Mouse (Mus musculus) urinary bladder, postnatal 25 days (tissue): ENCODE data around the gene Nr2e1.

Experiments used
- DNase-seq: peaks from one replicate; pipeline ENCODE4 v3.0.0; 2022; ENCODE audit warnings: low spot score

Gene Nr2e1

DNA sequence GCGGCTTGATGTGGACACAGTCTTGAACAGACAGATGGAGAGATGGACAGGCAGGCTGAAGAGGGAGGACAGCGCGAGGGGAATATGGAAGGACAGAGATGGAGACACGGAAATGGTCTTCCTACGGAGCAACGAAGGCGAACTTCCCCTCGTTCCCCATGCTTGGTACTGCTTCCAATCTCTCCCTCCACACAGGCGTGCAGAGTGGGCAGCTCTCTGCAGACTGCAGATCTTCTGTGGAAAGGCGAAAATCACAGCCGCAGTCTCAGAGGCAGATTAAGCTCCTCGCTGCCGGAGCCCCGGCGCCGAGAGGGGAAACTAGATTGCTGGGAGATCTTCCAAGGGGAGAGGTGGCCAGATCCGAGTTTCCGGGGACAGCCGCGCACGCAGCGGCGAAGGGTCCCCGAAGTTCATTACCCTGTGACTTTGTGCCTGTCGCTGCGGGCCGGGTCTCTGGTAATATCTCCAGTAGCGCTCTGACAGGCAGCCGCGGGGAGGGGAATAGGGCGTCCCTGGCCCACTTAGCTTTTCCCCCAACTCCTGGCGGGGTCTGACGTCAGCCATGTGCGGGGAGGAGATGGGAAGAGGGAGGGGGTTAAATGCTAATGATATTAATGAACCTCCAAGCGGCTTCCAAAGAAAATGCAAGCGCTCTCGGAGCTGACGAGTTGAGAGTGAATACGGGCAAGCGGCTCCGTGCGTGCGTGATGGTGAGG lies at the start of gene Nr2e1, which contains the start of gene Ostm1:
Nr2e1 (minus strand) TSS at position 476 of the 716 bp plus-strand sequence.
Ostm1 (plus strand) TSS at position 666 of the 716 bp plus-strand sequence.
- DNase-seq = peak; percentile 11

DNA sequence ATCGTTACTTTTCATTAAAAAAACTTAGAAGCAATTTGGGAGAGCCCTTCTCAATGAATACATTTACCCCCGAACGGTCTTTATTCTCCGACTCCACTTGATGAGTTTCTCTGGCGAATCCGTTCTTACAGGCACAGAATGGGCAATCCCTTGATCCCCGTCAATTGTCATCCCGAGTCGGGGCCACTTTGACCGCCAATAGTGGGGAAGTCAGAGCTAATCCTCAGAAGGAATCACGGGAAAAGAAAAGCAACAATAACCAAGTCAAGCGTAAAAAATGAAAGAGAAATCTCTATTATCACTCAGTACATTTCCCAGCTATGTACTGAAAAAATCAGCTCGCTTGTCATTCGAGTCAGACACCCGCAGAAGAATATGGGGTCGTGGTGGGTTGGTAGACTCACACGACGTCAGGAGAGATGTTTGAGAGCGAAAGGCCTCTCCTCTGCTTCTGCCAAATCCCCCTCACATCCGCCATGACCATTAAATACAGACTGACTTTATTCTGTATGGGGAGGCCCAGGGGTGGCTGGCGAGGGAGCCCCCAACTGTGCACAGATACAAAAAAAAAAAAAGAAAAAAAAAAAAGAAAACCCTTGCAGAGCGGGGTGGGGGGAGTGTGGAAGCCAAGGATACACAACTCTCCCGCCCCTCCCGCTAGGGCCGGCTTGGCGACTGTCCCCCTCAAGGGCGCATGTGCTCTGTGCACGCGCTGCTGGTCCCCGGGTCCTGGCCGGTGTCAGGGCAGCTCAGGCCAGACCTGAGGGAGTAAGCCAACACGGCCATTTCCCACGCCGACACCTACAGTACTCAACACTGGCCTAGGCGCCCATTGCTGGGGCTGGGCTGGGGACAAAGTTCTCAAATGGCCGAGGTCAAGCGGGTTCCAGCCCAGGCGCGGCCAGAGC lies 49.3 kb upstream of the Nr2e1 start:
- DNase-seq = no peak

- no peak for DNase-seq
Observed at GRCm38 (mm10) chr10:42631754-42632452, 48.5 kb upstream of the Nr2e1 start.

- no peak for DNase-seq
Observed at GRCm38 (mm10) chr10:42630596-42631355, 47.3 kb upstream of the Nr2e1 start.

DNA sequence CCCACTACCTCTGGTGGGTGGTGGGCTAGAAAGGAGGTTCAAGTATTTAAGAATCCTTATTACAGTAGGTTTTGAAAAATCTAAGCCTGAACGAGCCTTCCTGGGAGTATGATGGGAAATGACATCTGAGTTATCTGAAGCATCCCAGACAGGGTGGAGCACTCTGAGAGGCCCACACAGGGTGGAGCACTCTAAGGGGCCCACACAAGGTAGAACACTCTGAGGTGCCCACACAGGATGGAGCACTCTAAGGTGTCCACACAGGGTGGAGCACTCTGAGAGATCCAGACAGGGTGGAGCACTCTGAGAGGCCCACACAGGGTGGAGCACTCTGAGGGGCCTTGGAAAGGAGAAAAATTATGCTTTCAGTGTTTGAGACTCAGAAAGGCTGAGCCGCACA lies 42.5 kb upstream of the Nr2e1 start:
- DNase-seq = no peak

DNA sequence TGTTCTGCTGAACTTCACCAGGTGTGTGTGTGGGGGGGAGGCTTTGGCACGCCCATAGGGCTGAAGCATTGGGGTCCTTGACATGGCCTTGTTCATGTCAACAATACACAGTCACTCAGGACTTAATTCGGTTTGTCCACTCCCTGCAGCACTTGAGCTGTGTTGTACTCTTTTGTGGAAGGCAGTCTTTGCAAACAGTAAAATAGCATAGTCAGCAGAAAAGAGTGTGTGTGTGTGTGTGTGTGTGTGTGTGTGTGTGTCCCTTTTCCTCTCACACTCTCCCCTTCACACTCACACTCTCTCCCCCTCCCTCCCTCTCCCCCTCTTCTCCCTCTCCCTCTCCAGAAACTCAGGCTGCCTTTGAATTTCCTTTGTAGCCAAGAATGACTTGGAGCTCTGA lies 34.9 kb upstream of the Nr2e1 start:
- no peak for DNase-seq

DNA sequence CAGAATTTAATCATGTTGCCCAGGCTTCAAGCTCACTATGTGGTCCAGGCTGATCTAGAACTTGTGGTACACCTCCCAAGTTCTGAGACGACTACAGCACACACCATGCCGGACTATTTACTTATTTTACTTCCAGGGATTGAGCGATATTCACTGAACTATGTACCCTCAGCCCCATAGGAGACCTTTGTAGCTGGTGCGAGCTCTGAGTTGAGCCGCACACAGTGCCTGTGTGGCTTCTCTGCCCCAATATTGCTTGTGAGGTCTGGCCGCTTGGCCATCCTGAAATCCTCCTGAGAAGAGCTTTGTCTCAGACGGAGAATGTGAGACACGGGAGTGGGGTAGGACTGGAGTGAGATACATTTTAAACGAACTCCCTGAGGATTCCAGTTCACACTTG lies 31.3 kb upstream of the Nr2e1 start:
- DNase-seq = no peak

DNA sequence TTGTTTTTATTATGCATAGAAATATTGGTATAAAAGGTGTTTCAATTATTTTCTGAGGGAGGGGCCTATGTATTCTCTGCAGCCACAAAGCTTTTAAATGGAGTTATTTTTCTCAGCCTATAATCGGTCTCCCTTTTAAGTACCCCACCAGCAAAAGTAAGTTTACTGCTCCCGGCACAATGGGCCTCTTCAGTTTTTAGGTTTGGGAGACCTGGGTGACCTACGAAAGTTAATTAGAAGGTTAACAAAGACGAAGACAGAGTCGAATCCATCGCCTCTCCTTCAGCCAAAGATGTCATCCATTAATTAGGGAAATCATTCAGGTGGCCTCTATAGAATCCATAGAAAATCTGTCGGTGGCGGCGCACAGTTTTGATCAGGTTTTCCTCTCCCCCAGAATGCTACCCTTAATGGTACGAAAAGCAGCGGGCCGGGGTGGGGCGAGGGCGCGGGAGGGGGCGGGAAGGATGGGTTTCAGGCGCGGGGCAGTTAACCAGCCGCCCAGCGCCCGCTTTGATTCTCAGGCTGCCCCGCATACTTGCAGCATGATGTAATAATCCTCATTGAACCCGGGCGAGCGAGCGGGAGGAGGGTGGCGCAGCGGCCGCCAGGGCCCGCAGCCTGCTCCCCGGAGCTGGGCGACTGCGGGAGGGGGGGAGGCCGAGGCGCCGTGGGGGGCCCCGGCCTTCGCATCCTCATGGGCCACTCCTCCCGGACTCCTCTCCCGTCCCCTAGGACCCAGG lies 30.4 kb upstream of the Nr2e1 start:
- DNase-seq = no peak

DNA sequence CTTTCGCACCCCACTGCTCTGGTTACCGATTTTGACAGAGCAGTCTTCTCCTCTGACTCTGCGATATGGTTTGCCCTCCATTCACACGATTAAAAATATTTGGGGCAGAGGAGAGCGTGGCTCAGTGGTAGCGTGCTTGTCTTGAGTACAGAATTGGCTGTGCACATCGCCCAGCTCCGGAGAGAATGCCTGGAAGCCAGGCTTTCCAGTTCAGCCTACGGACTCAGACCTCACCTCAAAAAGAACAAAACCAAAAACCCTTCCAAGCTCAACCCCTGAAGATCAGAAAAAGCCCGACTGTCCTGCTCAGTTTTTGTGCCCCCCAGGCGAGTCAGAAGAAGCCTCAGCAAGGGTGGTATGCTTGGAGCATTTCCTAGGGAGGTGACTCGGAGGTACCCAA lies 29.6 kb upstream of the Nr2e1 start:
- no peak for DNase-seq

- no peak for DNase-seq
Observed at GRCm38 (mm10) chr10:42606757-42607156, 23.3 kb upstream of the Nr2e1 start.

- no peak for DNase-seq
Observed at GRCm38 (mm10) chr10:42604874-42605273, 21.4 kb upstream of the Nr2e1 start.

DNA sequence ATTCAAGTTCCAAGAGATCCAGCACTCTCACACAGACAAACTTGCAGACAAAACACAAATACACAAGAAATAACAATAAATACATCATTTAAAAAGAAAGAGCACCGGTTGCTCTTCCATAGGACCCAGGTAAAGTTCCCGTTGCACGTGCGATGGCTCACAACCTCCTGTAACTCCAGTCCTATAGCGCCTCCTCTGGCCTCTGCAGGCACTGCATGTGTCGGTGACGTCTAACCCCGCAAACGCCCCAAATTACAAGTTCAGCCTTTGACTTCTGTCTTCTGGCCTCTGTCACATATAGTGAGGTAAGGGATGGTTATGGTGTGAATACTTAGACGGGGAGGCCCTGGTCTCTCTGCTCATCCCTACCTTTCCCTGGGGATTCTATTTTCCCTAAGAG lies 18.1 kb upstream of the Nr2e1 start:
- DNase-seq = no peak

GRCm38 (mm10) chr10:42598615-42599014 lies 15.2 kb upstream of the Nr2e1 start:
- no peak for DNase-seq

GRCm38 (mm10) chr10:42593201-42593600 lies 9.8 kb upstream of the Nr2e1 start:
- DNase-seq = no peak

DNA sequence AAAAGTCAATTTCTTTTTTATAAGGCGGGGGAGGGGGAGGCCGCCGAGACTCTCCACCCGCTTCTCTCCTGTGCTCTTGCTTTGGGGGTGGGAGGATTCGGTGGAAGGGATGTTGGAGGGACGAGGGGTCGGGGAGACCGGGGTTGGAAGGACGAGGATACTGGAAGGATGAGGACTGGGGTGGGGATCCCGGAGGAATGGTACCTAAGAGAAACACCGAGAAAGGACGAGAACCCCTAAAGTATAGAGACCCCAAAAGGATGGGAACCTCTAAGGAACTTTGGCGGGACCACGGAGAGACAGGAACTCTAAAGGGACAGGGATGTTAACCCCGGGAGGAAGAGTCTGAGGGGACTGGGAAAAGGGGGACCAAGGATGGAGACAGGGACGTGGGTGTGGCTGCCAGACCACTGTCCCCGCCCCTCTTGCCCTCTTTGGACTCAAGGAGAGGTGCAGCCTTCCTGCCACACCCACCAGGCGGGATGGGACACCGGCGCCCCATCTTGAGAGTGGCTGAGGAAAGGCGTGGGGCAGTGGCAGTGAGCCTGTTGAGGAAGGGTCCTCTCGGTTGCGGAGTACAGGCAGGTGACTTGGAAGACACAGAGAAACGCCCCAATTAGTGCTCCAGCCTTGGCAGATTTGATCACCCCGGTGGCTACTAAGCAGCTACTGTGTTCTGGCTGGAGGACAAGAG lies 8.7 kb upstream of the Nr2e1 start:
- no peak for DNase-seq

DNA sequence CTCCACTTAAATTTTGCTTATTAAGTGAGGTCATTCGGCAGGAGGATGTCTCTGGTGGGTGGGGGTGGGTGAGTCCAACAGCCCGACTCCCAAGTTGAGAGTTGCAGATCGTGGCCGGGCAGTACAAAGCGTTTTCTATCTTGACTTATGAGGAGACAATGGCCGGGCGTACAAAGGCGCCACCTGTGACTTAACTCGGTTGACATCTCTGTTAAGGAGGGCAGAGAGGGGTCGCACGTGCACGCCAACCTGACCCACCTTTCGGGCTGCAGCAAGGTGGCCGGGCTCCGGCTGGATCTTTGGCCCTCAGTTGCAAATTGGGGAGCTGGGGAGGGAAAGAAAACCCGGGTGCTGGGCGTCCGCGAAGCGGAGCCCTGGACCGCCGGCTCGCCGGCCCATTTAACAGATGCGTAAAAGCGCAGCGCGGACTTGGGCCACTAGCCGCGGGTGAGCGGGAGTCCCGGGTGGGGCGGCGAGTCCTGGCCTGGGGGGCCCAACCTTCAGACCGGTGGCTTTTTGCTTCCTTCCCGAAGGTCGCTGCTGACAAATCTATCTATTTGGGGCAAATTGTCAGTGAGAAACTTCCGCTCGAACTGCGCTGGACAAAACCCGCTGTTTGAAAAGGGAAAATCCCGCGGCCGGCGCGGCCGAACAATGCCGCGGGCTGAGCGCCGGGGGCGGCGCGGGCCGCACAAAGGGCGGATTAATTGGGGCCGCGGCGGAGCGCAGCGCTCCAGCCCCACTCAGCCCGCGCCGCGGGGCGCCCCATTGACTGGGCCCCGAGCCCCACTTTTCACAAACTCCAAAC lies 8.0 kb upstream of the Nr2e1 start:
- DNase-seq = no peak

DNA sequence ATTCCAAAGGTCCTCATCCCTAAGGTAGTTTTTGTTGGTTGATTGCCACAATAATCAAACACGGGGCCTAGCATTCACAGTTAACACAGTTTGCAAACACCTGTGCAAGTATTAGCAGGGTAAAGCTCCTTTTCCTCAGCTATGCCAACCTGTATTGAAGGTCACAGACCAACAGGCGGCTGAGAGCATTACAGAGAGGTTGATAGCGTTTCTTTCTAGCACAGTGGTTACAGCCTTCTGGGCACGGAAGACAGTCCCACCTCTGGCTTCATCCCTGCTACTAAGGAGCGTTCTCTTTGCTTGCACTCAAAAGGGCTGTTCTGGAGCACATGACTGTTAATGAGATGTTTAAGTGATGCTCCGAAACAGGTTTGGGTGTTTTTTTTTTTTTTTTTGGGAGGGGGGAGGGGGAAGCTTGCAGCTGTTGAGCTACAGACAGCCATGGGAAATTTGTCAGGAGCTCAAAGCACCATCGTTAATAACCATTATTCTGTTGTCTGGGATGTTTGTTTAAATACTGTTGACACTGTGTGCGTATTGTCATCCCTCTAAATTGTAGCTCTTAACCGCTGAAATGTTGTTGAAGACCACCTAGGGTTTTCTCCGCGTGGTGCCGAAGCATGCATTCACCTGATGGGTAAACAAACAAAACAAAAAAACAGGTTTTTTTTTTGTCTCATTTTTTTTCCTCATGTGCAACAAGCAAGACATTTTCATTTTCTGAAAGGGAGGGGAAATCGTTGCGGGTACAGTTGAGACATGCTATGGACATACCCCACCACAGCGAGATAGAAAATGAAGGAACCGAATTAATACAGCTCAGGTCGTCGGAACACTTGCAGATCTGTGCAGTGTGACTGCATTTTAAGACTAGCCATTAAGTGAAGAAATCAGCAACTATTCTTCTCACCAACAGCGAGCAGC lies 7.1 kb upstream of the Nr2e1 start:
- no peak for DNase-seq

GRCm38 (mm10) chr10:42589505-42589904 lies 6.1 kb upstream of the Nr2e1 start:
- DNase-seq = no peak
